Mouse (Mus musculus) MN1 (cell line): ENCODE results near the gene Hmcn1.

ENCODE experiments used
- DNase-seq: peaks from one replicate; pipeline ENCODE4 v3.0.0-alpha.2; 2016; ENCODE audit warnings: low spot score

Hmcn1 gene

DNA sequence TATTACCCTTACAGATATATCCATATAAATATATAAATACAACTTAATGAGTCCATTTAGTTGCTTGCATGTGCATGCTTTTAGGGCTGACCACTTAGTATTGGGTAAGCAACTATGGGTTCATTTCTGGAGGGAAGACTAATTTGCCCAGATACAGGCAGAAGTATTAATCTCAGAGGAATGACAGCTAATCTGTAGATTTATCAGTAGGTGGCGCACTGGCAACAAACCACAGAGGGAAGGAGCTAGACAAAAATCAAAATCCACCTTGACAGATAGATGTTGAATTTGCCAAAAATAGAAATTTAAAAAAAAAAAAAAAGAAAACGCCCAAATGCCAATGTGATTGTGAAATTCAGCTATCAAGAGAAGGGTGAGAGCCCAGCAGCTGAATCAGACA, 213.3 kb downstream of the Hmcn1 start:
- DNase-seq: no peak

DNA sequence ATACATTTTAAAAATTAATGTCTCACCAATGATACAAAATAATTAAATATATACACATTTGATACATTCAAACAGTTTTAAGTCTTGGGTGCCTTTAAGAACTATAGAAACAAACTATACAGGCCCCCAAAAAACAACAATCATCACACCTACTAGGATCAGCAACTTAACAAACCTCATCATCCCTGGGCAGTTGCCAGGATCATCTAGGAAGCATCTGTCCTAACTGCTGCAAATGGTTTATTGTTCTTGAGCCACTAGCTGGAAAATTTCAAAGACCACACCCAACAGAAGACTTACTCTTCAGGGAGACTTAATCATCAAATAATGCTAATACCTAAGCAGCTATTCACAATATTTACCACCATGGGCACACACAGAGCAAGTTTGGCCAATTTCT, 216.5 kb downstream of the Hmcn1 start:
- DNase-seq: no peak

DNA sequence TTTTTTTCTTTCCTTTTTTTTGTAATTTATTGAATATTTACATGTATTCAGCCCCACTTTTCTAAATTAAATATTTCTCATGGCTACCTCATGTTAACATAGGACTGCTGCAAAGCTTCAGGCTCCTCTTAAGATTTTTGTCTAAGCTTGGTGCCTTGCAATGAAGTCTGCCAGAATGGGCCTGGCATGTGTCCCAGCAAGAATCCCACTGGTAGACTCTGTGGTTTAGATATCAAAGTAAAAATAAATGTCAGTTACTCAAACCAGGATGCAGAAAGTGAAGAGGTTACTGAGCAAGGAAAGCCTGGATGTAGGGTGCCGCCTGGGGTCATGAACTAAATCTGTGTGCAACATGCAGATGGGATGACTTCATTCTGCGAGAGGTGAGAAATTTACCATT, 217.5 kb downstream of the Hmcn1 start:
- no peak for DNase-seq

DNA sequence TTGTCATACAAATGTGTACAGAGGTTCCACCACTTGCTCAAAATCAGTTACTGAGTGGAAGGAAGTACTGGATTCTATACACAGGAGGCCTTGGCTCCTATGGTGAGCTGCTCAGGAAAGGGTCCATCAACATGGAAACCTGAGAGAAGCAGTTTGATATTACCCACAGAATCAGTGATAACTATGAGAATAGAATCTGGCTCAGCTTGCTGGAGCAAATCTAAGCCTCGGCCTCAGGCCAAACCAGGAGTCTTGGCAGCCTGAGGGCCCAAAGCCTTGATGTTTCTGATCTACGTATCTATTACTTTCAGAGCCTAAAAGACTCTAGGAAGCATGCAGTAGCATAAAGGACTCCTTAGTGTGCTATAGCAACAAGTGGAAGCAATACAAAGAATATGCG, 220.3 kb downstream of the Hmcn1 start:
- no peak for DNase-seq

DNA sequence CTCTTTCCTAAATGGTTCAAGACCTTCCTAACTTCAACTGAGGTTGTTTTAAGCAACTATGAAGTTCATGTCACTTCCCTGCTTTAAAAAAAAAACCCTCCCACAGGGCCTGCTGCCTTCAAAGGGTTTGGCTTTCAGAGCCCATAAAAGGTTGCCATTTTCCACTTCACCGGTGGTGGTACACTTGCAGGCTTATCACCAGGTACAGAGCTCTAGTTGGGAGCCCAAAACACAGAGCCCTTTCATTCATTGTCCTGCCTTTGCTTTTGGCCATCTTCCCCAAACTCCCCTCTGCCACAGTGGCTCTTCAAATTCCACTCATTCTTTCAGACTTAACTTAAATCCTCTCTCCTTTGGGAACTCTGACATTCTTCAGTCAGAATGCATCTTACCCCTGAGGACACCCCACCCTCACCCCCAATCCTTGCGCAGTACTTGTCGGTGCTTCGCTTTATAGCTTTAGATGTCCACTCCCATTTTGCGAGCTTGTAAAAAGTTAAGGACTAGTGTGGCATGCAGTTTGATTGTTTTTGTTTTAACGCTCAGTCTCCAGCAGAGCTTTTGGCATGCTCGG, 222.2 kb downstream of the Hmcn1 start:
- DNase-seq: no peak

DNA sequence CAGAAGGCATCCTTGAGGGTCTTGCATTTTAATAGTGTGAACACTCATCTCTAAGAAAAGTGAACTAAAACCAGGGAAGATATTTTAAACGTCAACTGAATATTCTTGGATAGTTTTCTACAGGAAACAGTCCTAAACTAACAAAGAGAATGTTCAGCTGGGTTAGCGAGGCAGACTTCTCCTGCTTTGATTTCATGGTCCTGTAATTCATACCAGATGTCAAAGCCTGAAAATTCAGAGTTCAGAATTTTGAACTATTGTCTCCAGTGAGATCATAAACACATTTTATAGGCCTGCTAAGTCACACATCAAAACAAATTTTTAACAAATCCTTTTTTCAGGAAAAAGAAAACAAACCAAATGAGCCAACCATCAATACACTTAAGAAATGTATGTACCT, 223.4 kb downstream of the Hmcn1 start:
- no peak for DNase-seq

DNA sequence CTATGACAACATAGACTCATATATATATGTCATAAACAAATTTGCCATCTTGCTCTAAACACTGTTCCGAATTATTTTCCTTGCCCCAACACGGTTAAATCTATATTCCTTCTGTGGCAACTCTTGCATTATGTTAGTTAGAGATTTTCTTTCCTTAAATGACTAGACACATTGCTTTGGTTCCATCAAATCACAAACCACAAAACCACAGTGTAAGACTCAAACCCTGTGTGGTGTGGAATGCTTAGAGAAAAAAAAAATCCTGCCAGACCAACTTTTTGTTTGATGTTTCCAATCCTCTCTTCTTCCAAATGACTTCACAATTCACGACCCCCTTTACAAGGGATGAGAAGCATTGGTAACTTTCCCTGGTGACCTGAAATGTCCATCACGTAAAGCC, 231.6 kb downstream of the Hmcn1 start:
- DNase-seq: no peak

DNA sequence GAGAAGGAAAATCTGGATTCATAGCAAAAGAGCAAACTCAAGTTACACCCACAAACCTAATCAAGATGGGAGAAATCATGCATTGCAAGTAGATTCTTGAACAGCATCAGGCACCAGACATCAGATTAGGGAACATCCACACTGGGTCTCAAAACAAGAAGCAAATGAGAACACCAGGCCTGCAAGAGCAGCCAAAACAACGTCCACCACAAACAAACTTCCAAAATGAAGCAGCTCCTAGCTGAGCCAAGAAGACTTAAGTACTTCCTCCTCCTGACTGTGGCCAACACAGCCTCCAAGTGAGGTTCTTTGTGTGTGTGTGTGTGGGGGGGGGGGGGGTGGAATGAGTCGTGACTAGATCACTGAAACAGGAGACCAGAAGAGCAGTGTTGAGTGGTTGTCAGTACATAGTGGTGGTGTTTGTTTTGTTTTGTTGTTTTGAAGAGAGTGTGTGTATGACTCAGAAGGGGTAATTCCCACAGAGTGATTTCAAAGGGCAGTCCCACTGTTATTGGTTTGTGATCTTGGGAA, 232.4 kb downstream of the Hmcn1 start:
- DNase-seq: no peak

DNA sequence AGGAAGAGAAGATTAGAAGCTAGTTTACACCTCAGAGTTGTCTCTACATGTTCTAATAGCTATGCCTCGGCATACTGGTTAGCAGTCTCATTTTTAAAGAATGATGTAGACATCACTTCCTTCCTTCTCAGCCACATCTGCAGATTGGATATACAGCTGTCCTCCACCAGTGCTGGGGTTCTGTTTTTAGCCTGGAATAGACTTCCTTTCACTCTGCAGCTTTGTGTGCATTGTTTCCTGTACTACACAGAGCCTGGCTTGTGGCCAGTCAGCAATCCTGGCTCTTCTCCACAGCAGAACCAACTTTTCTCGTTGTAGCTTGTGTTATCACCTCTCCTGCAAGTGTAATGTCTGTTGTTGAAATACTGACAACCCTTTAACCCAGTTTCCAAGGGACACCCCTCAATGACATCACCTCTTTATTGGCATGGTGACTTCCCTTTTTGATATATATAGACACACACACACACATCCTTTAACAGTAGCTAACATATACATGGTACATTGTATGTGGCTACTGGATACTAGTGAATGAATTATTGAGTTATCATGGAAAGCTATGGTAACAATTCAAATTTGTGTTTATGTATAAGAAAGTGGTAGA, 233.7 kb downstream of the Hmcn1 start:
- no peak for DNase-seq

DNA sequence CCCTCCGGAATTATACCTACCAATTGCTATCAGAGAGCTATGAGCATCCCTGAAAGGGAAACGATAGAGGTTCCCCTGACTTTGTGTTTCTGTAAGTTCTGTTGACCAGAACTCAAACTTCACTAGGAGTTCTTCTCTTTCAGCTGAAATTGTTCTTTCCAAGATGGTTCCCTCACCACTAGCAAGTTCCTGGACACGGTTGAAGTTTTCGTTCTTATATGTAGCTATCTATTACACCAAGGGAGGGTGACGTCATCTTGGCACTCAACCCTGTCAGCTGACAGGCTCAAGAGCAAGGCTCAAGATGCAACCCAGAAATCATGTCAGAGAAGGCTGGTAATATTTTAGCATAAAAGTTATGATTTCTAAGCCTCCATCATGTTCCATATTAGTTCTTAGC, 239.3 kb downstream of the Hmcn1 start:
- no peak for DNase-seq

DNA sequence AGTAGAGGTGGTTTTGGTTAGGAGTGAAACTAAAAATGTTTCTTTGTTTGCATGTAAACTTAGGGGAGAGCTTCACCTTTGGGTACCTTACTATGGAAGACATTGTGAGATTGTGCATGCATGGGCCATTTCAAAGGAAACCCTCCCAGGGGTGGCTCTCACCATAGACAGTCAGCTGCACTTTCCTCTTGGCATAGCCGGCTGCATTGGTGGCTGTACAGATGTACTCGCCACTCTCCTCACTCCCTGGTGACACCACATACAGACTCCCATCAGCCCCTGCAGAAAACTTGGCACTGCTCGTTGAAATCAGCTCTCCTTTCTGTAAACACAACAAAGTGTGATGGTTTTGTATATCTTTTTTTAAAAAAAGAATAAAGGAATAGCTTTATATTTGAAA, 244.5 kb downstream of the Hmcn1 start:
- DNase-seq: no peak

DNA sequence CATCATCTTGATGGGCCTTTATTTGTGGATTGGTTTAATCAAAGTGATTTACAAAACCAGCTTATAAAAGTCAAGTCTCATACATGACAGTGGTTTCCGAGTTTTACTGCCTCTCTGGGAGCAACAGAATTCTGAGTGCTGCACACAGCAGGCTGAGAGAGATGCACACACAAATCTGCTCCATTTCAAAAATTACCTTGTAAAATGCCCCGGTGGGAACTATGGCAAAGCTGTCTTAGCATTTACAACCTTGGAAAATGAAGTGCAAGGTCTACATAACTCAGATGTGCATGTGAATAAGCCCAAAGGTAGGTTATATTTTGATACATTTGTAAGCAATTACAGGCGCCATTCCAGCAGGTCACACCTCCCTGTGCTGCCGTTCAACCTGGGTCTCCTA, 245.5 kb downstream of the Hmcn1 start:
- no peak for DNase-seq

DNA sequence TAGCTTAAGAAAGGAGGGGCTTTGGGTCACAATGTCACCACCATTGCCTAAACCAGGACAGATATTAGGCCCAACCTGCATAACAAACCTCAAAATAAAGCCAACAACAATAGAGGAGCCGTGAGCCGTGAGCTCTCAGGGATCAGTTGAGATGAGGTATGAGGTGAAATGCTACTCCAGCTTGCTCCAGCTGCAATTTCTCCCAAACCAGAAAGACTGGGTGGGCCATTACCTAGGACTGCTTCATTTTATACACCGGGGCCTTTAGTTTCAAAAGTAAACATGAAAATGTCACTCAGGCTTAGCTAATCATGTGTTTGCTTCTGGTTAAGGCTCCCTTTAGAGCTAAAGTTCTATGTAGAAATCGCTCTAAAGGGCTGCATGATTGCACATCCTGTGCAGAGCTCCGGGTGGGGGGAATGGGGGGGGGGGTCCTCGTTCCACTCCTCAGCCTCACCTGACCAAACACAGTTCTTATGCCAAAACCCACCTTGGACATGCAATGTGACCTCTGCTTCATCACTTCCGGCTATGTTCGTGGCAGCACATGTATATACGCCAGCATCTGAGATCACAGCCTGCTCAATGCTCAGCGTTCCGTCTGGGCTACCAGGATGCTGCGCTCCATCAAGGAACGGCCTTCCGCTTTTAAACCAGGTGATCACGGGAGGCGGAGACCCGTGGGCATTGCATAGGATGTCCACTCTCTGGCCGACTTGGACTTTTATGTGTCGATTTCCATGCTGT, 250.0 kb downstream of the Hmcn1 start:
- no peak for DNase-seq

DNA sequence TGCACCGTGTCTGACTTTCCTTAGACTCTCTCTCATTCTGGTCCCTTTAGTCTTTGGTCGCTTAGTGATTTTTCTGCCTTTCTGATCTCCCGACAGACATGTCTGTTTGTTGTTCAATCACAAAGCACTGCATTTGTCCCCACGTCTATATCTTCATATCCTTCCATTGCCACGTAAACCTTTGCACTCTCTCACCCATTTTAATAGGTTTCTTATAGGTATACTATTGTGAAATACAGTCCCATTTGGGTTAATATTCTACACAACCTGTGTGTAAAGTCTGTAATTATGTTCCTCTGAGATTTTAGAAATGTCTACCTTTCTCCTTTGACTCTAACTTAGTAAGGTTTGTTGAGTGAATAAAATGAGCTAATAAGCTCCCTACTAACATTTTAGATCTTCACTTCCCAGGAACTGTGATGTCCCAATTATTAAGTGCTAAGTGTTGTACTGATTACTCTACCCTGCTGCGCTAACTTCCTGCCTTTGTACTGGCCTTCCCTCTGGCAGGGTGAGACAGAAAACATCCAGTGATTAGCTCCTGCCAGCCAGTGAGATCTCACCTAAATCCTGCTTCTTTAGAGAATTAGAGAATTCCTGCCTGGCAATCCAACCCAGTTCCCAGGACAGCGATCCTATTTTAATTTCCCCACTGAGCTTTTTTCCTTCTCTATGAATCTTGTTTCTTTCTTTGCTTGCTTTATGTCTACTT, 250.7 kb downstream of the Hmcn1 start:
- no peak for DNase-seq

DNA sequence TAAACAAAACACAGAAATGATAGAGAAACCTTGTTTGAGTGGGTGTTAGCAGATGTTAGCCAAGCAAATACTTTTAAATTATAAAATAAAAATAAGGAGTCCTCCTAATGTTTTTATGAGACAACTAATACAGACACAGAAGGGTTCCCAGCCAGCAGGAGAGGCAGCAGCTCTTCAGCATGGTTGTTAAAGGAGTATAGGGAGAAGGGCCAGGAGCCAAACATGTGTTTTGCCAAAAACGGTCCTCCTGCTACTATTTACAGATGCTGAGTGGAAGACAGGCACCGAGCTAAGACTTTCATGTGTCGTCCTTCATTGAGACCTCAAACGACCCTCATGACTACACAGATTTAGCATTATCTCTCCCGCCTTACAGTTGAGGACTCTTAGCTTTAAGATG, 281.8 kb downstream of the Hmcn1 start:
- DNase-seq: no peak

DNA sequence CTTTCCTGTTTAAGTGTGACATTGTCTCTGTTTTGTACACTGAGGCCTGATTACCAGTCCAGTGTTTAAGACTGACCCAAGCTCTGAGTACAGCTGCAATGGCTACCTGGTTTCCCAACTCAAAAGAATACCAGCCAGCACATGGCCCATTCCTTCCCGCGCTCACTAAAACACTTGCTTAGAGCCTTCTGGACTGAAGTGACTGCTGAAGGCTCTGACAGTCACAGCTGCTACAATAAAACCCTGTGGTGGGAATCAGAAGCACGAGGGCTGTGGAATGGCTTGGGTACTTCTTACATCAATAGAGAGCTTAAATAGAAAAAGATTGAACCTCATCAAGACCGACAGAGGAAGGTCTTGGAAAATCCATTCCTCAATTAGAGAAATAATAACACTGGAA, 286.7 kb downstream of the Hmcn1 start:
- DNase-seq: no peak

DNA sequence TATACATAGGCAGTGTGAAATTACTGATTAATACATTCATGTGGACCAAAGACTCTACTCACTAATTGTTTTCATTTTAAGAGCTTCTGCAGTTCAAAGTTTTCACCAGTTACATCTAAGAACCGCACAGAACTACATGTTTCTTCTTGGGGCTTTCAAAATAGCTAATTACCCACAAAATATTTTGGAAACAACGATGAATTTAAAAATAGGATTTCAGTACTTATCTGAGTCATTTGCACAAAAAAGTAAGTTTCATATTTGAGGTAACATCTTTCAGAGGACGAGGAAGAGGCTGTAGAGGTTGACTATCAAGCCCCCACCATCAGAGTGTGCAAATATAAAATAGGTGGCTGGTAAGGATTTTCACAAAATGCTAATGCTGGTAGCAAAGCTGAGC, 295.5 kb downstream of the Hmcn1 start:
- no peak for DNase-seq

DNA sequence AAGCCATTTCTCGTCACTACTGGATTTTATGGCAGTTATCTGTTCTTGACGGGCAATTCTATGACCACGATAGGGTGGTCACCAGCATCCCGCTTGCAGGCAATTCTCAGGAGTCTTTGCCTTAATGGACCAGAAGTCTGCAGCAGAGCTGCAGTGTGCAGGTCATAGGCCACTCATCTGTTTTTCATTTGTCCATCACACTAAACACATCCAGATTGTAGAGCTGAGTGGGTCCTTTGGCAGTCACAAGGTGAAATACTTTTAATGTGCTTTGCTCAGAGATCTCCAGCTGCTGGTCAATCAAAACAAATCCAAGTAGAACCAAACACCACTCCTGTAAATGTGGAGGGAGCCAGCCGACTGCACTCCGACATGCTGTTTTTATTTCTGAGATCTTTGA, 311.2 kb downstream of the Hmcn1 start:
- no peak for DNase-seq

DNA sequence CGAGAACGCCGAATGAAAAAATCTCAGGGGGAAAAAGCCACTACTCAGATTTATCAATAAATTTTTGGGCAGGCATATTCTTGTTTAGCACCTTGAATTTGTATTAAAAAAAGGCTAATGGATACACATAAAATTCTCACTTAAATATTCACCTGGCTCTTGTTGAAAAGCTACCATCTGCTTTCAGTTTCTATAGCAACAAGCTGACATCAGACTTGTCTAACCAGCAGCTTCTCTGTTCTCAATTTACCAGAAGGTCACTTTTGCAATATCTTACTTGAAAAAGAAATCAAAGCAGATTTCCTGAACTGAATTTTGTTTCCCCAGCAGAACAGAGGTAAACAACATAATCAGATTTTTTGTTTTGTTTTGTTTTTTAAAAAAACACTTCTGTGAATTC, 311.8 kb downstream of the Hmcn1 start:
- no peak for DNase-seq

DNA sequence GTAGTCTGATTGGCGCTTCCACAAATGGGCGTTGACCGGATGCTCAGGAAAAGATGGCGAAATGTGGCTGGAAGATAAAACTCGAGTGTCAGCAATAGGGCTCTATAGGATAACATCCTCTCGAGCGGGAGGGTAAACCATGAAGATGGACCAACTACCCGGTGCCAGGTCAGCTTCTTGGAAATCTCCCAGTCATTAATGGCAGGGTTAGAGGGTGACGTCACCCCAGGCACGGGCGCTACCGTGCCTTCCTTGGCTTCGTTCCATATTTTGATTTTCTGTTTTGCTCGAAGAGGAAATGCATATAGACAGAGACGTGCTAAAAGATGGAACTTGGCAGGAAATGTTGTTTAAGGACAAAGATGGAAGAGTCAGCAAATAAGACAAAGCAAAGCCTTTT, 312.2 kb downstream of the Hmcn1 start:
- DNase-seq: no peak

DNA sequence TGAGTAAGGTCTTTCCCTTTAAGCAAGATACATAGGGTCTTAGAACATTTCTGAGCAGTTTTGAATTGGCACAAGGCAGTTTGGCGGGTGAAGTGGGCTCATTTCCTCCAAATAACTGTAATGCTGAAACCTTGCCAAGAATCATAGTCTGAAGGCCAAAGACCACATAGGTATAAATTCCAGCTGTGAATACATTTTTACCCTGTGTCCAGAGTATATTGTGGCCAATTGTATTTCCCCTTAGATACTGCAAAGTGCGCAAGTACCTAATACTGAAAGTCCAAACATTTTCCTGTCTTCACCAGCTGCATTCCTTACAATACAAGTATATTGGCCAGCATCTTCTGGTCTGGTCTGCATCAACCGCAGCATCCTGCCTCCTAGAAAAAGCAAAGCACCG, 312.9 kb downstream of the Hmcn1 start:
- no peak for DNase-seq

DNA sequence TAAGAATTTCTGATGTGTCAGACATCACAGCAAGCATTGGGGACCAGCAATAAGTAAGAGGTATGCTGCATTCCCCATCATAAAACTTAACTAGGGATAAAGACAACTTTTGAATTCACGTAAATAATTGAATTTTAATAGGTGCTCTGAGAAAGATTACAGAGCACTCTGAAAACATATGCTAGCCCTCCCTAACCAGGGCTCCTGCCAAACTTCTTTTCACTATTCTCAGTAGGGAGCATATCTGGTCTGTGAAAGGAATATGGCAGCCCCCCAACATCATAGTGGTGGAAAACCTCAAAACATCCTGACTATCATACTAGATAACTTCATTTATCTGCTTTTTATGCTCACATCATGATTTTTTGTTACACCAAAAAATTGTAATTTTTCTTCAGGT, 347.9 kb downstream of the Hmcn1 start:
- no peak for DNase-seq

DNA sequence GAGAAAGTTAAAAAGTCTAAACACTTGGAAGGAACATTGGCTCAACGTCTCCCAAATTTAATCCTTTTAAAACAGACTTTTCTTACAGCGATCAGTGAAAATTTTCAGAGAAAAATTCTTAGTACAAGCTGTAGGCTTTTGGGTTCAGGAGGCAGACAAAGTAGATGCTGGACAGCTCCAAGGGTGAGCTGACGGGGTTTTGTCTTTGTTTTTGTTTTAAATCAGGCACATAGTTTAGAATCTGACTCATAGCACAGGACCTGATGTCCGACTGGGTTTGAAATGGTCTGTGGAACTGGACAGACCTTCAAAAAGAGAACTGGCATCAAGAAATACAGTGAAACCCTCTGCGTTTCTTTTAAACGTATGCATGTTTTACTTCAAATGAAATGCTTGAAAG, 353.7 kb downstream of the Hmcn1 start:
- DNase-seq: no peak
